Mouse (Mus musculus): ENCODE results near the gene Adrb1. TPM values are rescaled to one million over a fixed set of nuclear protein-coding genes. Genes with fewer than 3 reads are reported as not detected.

Gene Adrb1
- polyA plus RNA-seq, 1 experiment, result 0.60 TPM

DNA sequence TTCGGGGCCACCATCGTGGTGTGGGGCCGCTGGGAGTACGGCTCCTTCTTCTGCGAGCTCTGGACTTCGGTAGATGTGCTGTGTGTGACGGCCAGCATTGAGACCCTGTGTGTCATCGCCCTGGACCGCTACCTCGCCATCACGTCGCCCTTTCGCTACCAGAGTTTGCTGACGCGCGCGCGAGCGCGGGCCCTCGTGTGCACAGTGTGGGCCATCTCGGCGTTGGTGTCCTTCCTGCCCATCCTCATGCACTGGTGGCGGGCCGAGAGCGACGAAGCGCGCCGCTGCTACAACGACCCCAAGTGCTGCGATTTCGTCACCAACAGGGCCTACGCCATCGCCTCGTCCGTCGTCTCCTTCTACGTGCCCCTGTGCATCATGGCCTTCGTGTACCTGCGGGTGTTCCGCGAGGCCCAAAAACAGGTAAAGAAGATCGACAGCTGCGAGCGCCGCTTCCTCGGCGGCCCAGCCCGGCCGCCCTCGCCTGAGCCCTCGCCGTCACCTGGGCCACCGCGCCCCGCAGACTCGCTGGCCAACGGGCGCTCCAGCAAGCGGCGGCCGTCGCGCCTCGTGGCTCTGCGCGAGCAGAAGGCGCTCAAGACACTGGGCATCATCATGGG, 822 bp downstream of the Adrb1 start:
- peak overlapping the region; percentile 18 for H3K4me3 ChIP-seq
- no peaks in the 10 kb centered on the region for H3K79me2 ChIP-seq (ENCODE audit: control insufficient read depth, insufficient read depth)
- peak overlapping the region; percentile 60 for H3K4me2 ChIP-seq (ENCODE audit: low read depth)
- H3K27me3 ChIP-seq (ENCODE audit: control insufficient read depth, insufficient read depth, insufficient read length), result peaks cover 17% of the 10 kb centered on the region
- H3ac ChIP-seq (ENCODE audit: control insufficient read depth, insufficient read length), result peak overlapping the region; percentile 12
- no peak for TF ChIP-seq POLR2A (IDR thresholded peaks at IDR 0.05; ENCODE audit: insufficient read length, low read depth)
- TF ChIP-seq MAX (IDR thresholded peaks at IDR 0.05; ENCODE audit: low read depth), result no peak
- no peak for TF ChIP-seq MYOG (IDR thresholded peaks at IDR 0.05; ENCODE audit: control insufficient read depth in 1 of 3, insufficient read depth in 1 of 3, insufficient read length in 2 of 3, low read depth in 2 of 3)
- no peak for TF ChIP-seq E2F4 (IDR thresholded peaks at IDR 0.05; ENCODE audit: insufficient read depth)
- TF ChIP-seq TCF12 (IDR thresholded peaks at IDR 0.05; ENCODE audit: insufficient read depth, poor library complexity, severe bottlenecking), result no peak
- TF ChIP-seq MYOD1 (IDR thresholded peaks at IDR 0.05; ENCODE audit: control insufficient read depth in 1 of 3, insufficient read length in 2 of 3, low read depth in 2 of 3), result no peak
- no peak for TF ChIP-seq USF1 (IDR thresholded peaks at IDR 0.05; ENCODE audit: low read depth)
- TF ChIP-seq POLR2AphosphoS2 (IDR thresholded peaks at IDR 0.05; ENCODE audit: insufficient read length, low read depth), result no peak
- no peak for TF ChIP-seq CEBPB (IDR thresholded peaks at IDR 0.05; ENCODE audit: insufficient read depth, poor library complexity, severe bottlenecking)
- no peak for TF ChIP-seq SRF (IDR thresholded peaks at IDR 0.05; ENCODE audit: control insufficient read depth, insufficient read length, low read depth)
- TF ChIP-seq REST (IDR thresholded peaks at IDR 0.05; ENCODE audit: insufficient read depth, insufficient read length), result no peak
- TF ChIP-seq TCF3 (IDR thresholded peaks at IDR 0.05; ENCODE audit: insufficient read length, low read depth), result no peak
- no peaks in the 10 kb centered on the region for H3K36me3 ChIP-seq (ENCODE audit: control insufficient read depth, insufficient read depth)

DNA sequence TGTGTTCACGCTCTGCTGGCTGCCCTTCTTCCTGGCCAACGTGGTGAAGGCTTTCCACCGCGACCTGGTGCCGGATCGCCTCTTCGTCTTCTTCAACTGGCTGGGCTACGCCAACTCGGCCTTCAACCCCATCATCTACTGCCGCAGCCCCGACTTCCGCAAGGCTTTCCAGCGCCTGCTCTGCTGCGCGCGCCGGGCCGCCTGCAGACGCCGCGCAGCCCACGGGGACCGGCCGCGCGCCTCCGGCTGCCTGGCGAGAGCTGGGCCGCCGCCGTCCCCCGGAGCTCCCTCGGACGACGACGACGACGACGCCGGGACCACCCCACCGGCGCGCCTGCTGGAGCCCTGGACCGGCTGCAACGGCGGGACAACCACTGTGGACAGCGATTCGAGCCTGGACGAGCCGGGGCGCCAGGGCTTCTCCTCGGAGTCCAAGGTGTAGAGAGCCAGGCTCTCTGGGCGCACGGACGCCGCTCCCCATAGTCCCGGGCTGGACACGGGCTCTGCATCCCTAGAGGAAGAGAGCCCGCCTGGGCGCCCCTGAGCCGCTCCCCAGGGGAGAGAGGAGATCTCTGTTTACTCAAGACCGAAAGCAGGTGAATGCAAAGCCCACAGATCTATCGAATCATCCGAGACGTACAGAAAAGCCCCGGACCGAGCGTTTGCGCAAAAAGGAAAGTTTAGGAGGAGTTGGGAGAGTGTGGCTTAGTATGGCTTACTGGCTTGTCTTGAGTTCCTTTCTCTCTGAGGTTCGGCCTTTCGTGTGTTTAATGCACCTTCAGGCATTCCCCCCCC, 1.5 kb downstream of the Adrb1 start:
- no peaks in the 10 kb centered on the region for H3K36me3 ChIP-seq (ENCODE audit: control insufficient read depth, insufficient read depth)
- H3K27me3 ChIP-seq (ENCODE audit: control insufficient read depth, insufficient read depth, insufficient read length), result peaks cover 17% of the 10 kb centered on the region
- peak overlapping the region; percentile 12 for H3ac ChIP-seq (ENCODE audit: control insufficient read depth, insufficient read length)
- H3K4me2 ChIP-seq (ENCODE audit: low read depth), result peak overlapping the region; percentile 60
- H3K4me3 ChIP-seq, result peak overlapping the region; percentile 18
- TF ChIP-seq E2F4 (IDR thresholded peaks at IDR 0.05; ENCODE audit: insufficient read depth), result no peak
- TF ChIP-seq MAX (IDR thresholded peaks at IDR 0.05; ENCODE audit: low read depth), result no peak
- TF ChIP-seq TCF3 (IDR thresholded peaks at IDR 0.05; ENCODE audit: insufficient read length, low read depth), result no peak
- no peak for TF ChIP-seq MYOG (IDR thresholded peaks at IDR 0.05; ENCODE audit: control insufficient read depth in 1 of 3, insufficient read depth in 1 of 3, insufficient read length in 2 of 3, low read depth in 2 of 3)
- no peak for TF ChIP-seq POLR2A (IDR thresholded peaks at IDR 0.05; ENCODE audit: insufficient read length, low read depth)
- no peak for TF ChIP-seq REST (IDR thresholded peaks at IDR 0.05; ENCODE audit: insufficient read depth, insufficient read length)
- TF ChIP-seq CEBPB (IDR thresholded peaks at IDR 0.05; ENCODE audit: insufficient read depth, poor library complexity, severe bottlenecking), result no peak
- TF ChIP-seq POLR2AphosphoS2 (IDR thresholded peaks at IDR 0.05; ENCODE audit: insufficient read length, low read depth), result no peak
- TF ChIP-seq TCF12 (IDR thresholded peaks at IDR 0.05; ENCODE audit: insufficient read depth, poor library complexity, severe bottlenecking), result no peak
- TF ChIP-seq SRF (IDR thresholded peaks at IDR 0.05; ENCODE audit: control insufficient read depth, insufficient read length, low read depth), result no peak
- TF ChIP-seq USF1 (IDR thresholded peaks at IDR 0.05; ENCODE audit: low read depth), result no peak
- TF ChIP-seq MYOD1 (IDR thresholded peaks at IDR 0.05; ENCODE audit: control insufficient read depth in 1 of 3, insufficient read length in 2 of 3, low read depth in 2 of 3), result no peak
- no peaks in the 10 kb centered on the region for H3K79me2 ChIP-seq (ENCODE audit: control insufficient read depth, insufficient read depth)

DNA sequence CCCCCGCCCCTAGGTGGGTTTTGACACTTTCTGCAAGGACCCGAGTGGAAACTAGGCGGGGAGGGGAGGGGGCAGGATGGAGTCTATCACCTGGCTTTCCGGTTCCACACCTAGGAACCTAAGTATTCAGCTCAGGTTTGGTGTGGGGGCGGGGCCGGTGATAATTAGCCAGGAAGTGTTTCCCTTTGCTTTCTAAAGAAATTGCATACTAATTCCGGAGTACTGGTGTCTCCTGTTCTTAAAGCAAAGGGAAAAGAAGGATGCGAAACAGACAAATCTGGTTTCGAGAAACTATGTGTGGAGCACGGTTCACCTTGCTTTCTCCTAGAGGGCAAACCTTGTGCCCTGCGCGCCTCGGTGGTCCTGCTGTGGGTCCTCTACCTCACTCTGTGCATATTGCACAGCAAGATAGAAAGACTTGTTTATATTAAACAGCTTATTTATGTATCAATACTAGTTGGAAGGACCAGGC, 2.2 kb downstream of the Adrb1 start:
- Histone ChIP-seq H3K27me3 (ENCODE audit: control insufficient read depth, insufficient read depth, insufficient read length) (peaks cover 17% of the 10 kb centered on the region), H3K79me2 (ENCODE audit: control insufficient read depth, insufficient read depth) (no peaks in the 10 kb centered on the region), H3K4me2 (ENCODE audit: low read depth) (no peak overlapping the region), H3K36me3 (ENCODE audit: control insufficient read depth, insufficient read depth) (no peaks in the 10 kb centered on the region), H3ac (ENCODE audit: control insufficient read depth, insufficient read length) (no peak overlapping the region), H3K4me3 (peak overlapping the region; percentile 18)
- no peak for TF ChIP-seq E2F4 (IDR thresholded peaks at IDR 0.05; ENCODE audit: insufficient read depth)

DNA sequence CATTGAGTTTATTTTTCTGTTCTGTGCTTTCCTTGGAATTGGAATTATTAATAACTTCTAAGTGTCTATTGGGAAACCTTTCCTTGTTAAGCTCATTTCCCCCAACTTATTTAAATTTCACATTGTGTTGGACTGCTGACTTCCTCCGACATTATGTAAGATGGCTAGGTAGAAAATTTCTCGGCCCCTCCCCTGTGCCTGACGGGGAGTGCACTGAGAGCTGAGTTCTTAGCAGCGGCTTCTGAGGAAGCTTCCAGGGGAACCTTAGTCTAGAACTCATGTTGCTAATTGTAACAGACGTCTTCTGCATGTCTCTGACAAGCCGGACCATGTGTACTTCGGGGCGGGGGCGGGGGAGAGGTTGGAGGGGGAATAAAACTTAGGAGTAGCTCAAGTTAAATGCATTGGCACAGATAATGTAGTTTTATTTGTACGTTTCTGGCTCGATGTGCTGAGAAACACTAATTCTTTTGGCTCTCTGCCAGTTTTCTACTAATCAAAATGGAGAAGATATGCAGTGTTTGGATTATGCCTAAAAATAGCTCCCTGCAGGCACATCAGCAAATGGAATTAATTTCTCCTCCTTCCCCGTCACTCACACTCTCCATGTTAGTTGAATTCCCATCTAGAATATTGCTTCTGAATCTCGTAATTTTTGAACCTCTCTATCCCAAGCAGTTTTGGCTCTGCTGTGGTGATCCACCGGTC, 5.3 kb downstream of the Adrb1 start:
- Histone ChIP-seq H3K36me3 (ENCODE audit: control insufficient read depth, insufficient read depth) (no peaks in the 10 kb centered on the region), H3K79me2 (ENCODE audit: control insufficient read depth, insufficient read depth) (no peaks in the 10 kb centered on the region), H3ac (ENCODE audit: control insufficient read depth, insufficient read length) (no peak overlapping the region), H3K4me2 (ENCODE audit: low read depth) (no peak overlapping the region), H3K4me3 (no peak overlapping the region), H3K27me3 (ENCODE audit: control insufficient read depth, insufficient read depth, insufficient read length) (peaks cover 15% of the 10 kb centered on the region)
- no peak for TF ChIP-seq E2F4 (IDR thresholded peaks at IDR 0.05; ENCODE audit: insufficient read depth)
- no peak for TF ChIP-seq TCF12 (IDR thresholded peaks at IDR 0.05; ENCODE audit: insufficient read depth, poor library complexity, severe bottlenecking)
- no peak for TF ChIP-seq USF1 (IDR thresholded peaks at IDR 0.05; ENCODE audit: low read depth)
- TF ChIP-seq REST (IDR thresholded peaks at IDR 0.05; ENCODE audit: insufficient read depth, insufficient read length), result no peak
- no peak for TF ChIP-seq SRF (IDR thresholded peaks at IDR 0.05; ENCODE audit: control insufficient read depth, insufficient read length, low read depth)
- no peak for TF ChIP-seq CEBPB (IDR thresholded peaks at IDR 0.05; ENCODE audit: insufficient read depth, poor library complexity, severe bottlenecking)
- no peak for TF ChIP-seq POLR2A (IDR thresholded peaks at IDR 0.05; ENCODE audit: insufficient read length, low read depth)
- TF ChIP-seq MYOG (IDR thresholded peaks at IDR 0.05; ENCODE audit: control insufficient read depth in 1 of 3, insufficient read depth in 1 of 3, insufficient read length in 2 of 3, low read depth in 2 of 3), result no peak
- TF ChIP-seq TCF3 (IDR thresholded peaks at IDR 0.05; ENCODE audit: insufficient read length, low read depth), result no peak

Data from myocyte (in vitro differentiated cells).